Mouse (Mus musculus): ENCODE measurements around the gene Pdzd2. TPM values are rescaled to one million over a fixed set of nuclear protein-coding genes. Genes with fewer than 3 reads are reported as not detected.

The Pdzd2 gene
- total RNA-seq, 2 experiments from 2014 or later: 31.5 to 34.4 TPM

- intact Hi-C loops (cut with DNase I; ENCODE audit: low total_unique reads): no loop called here
- no peak for DNase-seq
Measured at GRCm38 (mm10) chr15:12357459-12357858, 382.3 kb downstream of the Pdzd2 start.

- DNase-seq: no peak
- intact Hi-C loops (cut with DNase I; ENCODE audit: low total_unique reads): no loop called here
Measured at GRCm38 (mm10) chr15:12355907-12356306, 383.8 kb downstream of the Pdzd2 start.

- intact Hi-C loops (cut with DNase I; ENCODE audit: low total_unique reads): no loop called here
Measured at GRCm38 (mm10) chr15:12355261-12355660, 384.5 kb downstream of the Pdzd2 start.

DNA sequence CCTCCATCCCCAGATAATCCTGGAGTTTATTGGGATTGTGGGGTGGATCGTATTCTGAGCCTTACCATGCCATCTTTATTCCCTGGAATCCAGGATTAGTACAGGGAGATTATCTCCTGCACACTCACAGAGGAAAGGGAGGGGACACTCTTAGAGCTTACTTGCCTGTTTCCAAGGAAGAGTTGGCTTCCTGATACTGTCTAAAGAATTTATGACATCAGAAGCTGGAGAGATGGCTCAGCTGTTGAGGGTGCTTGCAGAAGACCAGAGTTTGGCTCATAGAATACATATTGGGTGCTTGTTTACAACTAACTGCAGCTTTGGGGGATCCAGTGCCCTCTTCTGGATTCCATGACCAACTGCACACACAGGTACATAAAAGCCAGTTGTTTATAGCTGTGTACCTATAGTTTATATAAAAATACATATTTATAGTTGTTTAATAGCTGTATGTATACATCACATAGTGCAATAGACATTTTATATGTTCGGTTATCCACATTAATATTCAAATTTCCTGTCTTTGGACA lies 385.4 kb downstream of the Pdzd2 start:
- intact Hi-C loops (cut with DNase I; ENCODE audit: low total_unique reads): no loop called here

More at GRCm38 (mm10) chr15:12355261-12355660, 384.5 kb downstream of the Pdzd2 start:
- DNase-seq: no peak

DNA sequence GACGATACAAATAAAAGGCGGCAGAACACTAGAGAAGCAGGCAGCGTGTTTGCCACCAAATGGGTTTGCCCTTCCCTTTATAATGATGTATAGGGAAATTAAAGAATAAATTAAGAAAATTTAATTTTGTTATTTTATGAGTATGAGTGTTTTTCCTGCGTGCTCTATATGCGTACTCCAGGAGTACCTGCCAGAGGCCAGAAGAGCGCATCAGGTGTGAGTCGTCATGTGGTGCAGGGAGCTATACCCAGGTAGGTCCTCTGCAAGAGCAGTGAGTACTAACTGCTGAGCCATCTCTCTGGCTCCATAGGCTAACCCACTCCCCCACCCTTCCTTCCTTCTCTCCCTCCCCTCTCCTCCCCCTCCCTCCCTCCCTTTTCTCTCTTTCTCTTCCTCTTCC lies 388.3 kb downstream of the Pdzd2 start:
- intact Hi-C loops (cut with DNase I; ENCODE audit: low total_unique reads): no loop called here
- no peak for DNase-seq

More for the DNA sequence above, 385.4 kb downstream of the Pdzd2 start:
- no peak for DNase-seq

- DNase-seq: no peak
- intact Hi-C loops (cut with DNase I; ENCODE audit: low total_unique reads): no loop called here
Measured at GRCm38 (mm10) chr15:12349840-12350239, 389.9 kb downstream of the Pdzd2 start.

DNA sequence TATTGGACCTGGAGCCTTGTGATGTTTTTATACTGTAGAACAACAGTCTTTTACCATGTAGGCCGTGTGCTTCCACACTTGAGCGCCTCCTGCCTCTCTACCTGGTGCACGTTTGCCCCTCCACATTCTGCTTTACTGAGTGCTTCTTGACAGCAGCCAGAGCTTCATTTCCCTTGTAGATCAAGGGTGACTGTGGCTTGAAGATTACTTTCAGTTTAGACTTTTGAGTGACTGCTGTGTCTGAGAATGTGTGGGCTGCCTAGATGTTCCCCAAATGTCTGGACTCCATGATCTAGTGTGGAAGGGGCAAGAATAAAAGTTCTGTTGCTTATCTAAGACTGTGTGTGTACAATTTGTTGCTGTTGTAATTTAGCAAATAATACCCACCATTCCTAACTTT lies 390.8 kb downstream of the Pdzd2 start:
- no peak for DNase-seq
- intact Hi-C loops (cut with DNase I; ENCODE audit: low total_unique reads): no loop called here

- no peak for DNase-seq
- intact Hi-C loops (cut with DNase I; ENCODE audit: low total_unique reads): no loop called here
Measured at GRCm38 (mm10) chr15:12346916-12347315, 392.8 kb downstream of the Pdzd2 start.

GRCm38 (mm10) chr15:12341401-12341758 lies 398.3 kb downstream of the Pdzd2 start:
- intact Hi-C loops (cut with DNase I; ENCODE audit: low total_unique reads): no loop called here
- DNase-seq: no peak

DNA sequence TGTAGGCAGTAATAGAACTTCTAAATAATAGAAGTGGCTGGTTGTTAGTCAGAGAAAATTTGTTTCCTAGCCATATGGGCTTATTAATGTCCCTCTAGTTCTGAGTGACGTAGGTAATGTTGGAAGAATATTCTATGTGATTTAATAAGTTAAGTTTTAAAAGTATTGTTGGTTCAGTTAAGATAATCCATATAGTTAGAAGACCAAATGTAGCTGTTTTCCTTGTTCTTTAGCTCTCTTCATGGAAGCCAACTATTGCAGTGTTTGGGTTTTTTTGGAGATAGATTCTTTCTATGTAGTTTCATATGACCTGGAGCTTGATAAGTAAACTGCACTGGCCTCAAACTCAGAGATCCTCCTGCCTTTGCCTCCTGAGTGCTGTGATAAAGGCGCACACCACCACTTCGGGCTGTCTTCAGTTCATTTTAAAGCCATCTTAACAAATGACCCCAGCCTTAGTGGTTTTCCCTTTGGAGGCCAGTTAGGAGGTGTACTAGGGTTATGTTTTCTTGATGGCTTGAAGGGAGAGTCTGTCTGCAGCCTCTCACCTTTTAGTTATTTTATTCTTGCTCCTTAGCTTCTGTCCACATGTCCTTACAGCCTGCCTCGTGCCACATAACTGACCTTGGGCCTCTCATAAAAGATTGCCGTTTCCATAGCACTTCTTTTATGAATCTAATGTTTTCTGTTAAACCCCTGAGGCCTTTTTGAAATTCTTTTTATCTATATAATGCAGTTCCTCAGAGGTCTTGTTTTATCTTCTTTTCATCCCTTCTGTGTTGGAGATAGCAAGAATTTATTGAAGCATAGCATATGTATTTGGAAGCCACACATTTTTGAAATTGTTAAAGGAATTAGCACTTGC lies 399.0 kb downstream of the Pdzd2 start:
- DNase-seq: no peak
- intact Hi-C loops (cut with DNase I; ENCODE audit: low total_unique reads): no loop called here

- intact Hi-C loops (cut with DNase I; ENCODE audit: low total_unique reads): no loop called here
Measured at GRCm38 (mm10) chr15:12337779-12338137, 402.0 kb downstream of the Pdzd2 start.

DNA sequence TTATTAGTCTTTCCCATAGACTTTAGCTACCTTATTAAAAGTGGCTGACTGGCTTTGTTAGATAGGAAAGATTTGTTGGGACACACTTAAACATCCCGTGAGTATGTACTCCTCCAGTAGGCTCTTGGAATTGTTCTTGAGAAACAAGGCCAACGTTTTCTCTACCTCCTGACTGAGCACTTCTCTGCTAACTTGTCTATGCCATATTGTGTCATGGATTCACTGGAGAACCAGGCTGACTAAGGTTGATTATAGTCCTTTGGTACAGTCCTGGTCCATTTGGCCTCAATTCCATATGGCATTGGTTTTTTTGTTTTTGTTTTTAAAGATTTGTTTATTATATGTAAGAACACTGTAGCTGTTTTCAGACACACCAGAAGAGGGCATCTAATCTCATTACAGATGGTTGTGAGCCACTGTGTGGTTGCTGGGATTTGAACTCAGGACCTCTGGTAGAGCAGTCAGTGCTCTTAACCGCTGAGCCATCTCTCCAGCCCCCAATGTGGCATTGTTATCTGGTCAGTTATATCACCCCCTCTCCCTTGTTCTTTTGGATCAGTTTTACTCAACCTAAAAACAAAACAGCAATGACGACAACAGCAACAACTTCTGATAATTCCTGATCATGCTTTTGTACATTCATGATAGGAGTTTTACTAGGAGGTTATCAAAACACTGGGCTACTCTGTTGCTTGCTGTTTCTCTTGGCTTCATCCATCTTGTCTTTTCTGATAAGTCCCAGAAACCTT lies 402.5 kb downstream of the Pdzd2 start:
- intact Hi-C loops (cut with DNase I; ENCODE audit: low total_unique reads): no loop called here
- no peak for DNase-seq

More at GRCm38 (mm10) chr15:12337779-12338137, 402.0 kb downstream of the Pdzd2 start:
- DNase-seq: no peak

DNA sequence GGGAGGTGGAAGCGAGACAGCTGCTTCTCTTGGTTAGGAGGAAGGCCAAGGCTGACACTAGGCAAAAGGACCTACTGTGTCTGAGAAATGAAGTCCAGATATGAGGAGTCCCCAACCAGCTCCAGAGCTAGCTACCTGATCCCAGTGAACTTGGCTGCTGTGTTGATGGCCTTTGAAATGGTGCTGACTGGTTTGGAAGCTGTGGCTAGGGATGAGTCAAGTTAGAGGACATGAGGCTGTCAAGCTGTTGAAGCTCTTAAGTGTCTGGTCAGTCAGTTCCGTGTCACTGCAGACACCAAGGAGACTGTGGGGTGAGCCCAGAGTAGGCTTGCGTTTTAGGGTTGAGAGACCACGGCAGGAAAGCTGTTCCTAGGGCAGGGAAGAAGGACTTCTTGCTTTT lies 405.3 kb downstream of the Pdzd2 start:
- intact Hi-C loops (cut with DNase I; ENCODE audit: low total_unique reads): no loop called here

DNA sequence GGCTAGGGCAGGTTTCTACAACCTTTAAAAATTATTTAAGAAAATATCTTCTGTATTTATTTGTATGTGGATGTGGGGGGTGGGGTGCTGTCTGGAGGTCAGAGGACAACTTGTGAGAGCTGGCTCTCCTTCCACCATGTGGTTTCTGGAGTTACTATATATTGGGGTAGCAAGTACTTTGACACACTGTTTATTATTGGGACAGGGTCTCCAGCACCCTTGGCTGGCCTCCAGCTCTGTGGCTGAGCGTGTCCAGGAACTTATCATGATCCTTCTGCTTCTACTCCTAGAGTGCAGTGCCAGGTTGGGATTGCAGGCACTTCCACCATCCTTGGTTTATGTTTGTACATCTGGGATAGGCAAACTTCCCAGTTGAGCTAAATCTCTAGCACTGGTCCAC lies 408.4 kb downstream of the Pdzd2 start:
- DNase-seq: no peak
- intact Hi-C loops (cut with DNase I; ENCODE audit: low total_unique reads): no loop called here

More for the DNA sequence above, 405.3 kb downstream of the Pdzd2 start:
- no peak for DNase-seq

GRCm38 (mm10) chr15:12330892-12331291 lies 408.8 kb downstream of the Pdzd2 start:
- DNase-seq: no peak
- intact Hi-C loops (cut with DNase I; ENCODE audit: low total_unique reads): no loop called here

DNA sequence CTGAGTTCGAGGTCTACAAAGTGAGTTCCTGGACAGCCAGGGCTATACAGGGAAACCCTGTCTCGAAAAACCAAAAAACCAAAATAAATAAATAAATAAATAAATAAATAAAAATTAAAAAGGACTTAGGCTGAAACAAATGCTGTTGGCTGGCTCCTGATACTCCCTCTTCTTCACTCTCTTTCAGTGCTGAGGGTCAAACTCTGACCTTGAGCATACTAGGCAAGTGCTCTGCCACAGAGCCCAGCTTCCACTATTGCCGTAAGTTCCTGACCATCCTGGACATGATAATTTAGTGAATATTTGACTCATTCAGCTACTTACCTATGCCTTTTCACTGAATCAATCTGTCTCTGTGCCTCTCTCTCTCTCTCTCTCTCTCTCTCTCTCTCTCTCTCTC lies 409.3 kb downstream of the Pdzd2 start:
- no peak for DNase-seq
- intact Hi-C loops (cut with DNase I; ENCODE audit: low total_unique reads): no loop called here

DNA sequence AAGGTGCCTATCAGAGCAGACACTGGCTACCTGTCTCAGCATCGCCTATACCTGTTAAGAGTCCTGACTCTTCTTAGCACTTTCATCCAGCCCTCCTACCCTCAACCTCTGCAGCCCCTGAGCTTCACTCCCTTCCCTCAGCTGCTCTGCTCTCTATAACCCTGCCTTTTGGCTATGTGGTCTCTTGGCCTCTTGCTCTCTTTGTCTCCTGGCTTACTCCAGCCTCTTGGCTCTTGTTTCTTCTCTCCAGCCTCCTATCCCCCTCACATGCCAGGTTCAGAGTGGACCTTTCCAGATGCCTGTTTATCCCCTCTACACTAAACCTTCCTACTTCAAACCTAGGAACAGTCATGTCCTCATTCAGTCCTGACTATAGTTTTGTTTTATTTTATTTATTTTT lies 415.4 kb downstream of the Pdzd2 start:
- intact Hi-C loops (cut with DNase I; ENCODE audit: low total_unique reads): no loop called here
- peak; percentile 17 for DNase-seq

DNA sequence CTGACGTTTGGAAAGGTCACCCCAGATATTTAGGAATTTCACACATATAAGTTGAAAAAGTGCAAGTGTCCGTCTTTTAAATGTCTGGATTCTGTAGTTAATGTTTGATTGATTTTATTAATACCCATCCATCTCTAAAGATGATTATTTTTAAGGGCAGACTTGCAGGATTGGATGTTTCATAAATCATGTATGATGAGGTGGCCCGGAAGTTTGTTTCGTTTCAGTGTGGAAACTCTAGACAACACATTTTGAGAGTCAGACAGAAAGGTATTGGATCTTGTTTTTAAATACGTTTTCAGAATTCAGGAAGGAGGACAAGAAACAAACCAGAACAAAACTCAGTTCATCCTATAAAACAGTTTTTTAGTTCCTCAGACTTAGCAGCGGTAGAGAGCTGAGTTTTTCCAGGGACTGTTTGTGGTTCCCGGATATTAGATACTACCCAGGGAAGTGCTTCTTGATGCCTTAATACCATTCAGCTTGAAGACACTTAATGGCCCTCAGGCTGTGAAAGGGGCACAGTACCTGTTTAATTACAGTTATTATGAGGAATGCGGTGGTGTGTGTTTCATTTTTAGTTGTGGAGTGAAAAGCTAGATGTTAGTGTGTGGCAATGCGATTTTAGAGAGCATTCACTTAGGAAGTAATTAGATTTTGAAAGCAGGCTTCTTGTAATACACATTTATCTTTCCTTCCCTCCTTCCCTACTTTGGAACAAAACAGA lies 416.9 kb downstream of the Pdzd2 start:
- no peak for DNase-seq
- intact Hi-C loops (cut with DNase I; ENCODE audit: low total_unique reads): no loop called here

DNA sequence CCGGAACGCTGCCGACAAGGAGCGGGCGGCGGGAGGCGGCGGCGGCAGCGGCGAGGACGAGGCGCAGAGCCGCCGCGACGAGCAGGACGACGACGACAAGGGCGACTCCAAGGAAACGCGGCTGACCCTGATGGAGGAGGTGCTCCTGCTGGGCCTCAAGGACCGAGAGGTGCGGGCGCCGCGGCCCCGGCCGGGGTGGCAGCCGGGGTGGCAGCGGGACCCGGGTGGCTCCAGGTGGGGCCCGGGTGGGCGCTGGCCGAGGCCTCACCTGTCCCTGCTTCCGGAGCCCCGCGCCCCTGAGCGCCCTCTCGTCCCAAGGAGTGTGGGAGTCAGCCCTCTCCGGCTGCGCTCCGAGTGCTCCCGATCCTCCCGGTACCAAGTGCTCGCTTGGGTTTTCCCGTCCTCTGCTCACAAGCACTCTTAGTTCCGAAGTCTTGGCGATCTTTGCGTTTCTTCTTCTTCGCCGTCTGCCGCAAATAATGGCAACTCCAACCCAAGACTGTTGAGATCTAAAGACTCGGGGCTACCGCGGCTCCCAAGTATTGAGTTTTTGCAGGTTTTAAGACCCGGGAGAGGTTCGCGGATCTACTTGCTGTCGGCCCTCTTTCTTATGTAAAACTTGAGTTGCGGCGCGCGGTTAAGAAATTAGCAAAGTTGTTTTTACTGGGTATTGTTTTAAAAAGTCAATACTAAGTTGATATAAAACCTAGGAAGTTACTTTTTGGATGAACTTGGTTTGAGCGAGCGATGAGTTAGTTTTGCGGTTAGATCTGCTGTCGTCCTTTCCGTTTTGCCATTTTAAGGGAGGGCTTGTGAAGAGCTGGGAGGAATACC lies 417.7 kb downstream of the Pdzd2 start, which contains the start of gene 1810049J17Rik:
1810049J17Rik (minus strand) TSS at position 112 of the 834 bp plus-strand sequence.
- no peak for DNase-seq
- intact Hi-C loops (cut with DNase I; ENCODE audit: low total_unique reads): no loop called here

Measured in gastrocnemius, postnatal 14 days (tissue).